Mouse (Mus musculus) lung, postnatal 0 days (tissue): ENCODE data around the gene Enpp3. TPM values are rescaled to one million over a fixed set of nuclear protein-coding genes. Genes with fewer than 3 reads are reported as not detected.

Experiments used
- ATAC-seq: fragments of 200-750 bp; cut with Nextera tagmentation; 2 replicates; pipeline ENCODE4 v1.8.0; 2017; ENCODE audit warnings: moderate library complexity
- DNase-seq: peaks from one replicate; pipeline ENCODE4 v3.0.0-alpha.2; 2016; ENCODE audit warnings: low spot score
- H3K27ac ChIP-seq: fragments of 300-500 bp; sonication (generic); 2 replicates; pipeline ENCODE4 v1.5.1; 2014; ENCODE audit warnings: antibody characterized with exemption, mild to moderate bottlenecking, low read length, mixed read lengths
- H3K27me3 ChIP-seq: fragments of 300-500 bp; sonication (generic); replicated peaks from 2 replicates; pipeline ENCODE4 v1.6.1; 2014; ENCODE audit warnings: low read length, mixed read lengths; ENCODE audit not compliant: insufficient read depth
- H3K36me3 ChIP-seq: fragments of 300-500 bp; sonication (generic); 2 replicates; pipeline ENCODE4 v1.6.1; 2014; ENCODE audit warnings: low read length, mixed read lengths; ENCODE audit not compliant: insufficient read depth
- H3K4me1 ChIP-seq: fragments of 300-500 bp; sonication (generic); 2 replicates; pipeline ENCODE4 v1.6.1; 2014; ENCODE audit warnings: antibody characterized with exemption, low read depth, low read length, mixed read lengths; ENCODE audit not compliant: insufficient read depth
- H3K4me2 ChIP-seq: fragments of 300-500 bp; sonication (generic); replicated peaks from 2 replicates; pipeline ENCODE4 v1.6.1; 2014; ENCODE audit warnings: low read depth, mild to moderate bottlenecking, low read length, moderate library complexity, mixed read lengths
- H3K4me3 ChIP-seq: fragments of 300-500 bp; sonication (generic); 2 replicates; pipeline ENCODE4 v1.5.1; 2014; ENCODE audit warnings: low read depth, low read length
- H3K9ac ChIP-seq: fragments of 300-500 bp; sonication (generic); replicated peaks from 2 replicates; pipeline ENCODE4 v1.6.1; 2014; ENCODE audit warnings: low read depth, mild to moderate bottlenecking
- H3K9me3 ChIP-seq: fragments of 300-500 bp; sonication (generic); 2 replicates; pipeline ENCODE4 v1.6.1; 2016; ENCODE audit warnings: low read length, mixed read lengths
- CTCF ChIP-seq: IDR thresholded peaks from 2 replicates; pipeline ENCODE4 v1.5.1; 2016; ENCODE audit warnings: antibody characterized with exemption, mild to moderate bottlenecking
- EP300 ChIP-seq: IDR thresholded peaks from 2 replicates; pipeline ENCODE4 v1.6.1; 2016; ENCODE audit warnings: antibody characterized with exemption, mild to moderate bottlenecking, control low read depth
- WGBS: fragments of 180-500 bp; shearing (Covaris S2); extraction: QIAGEN DNeasy Blood & Tissue Kit; methylation state at CpG from one replicate; pipeline ENCODE4 v1.1.7; 2014; 5-methylcytosine and 5-hydroxymethylcytosine counted together
- polyA plus RNA-seq: library from polyadenylated mRNA; unstranded; fragments of >200 nt; fragmentation: Nextera tagmentation; extraction: Ambion mirVana; gene quantifications from 2 replicates; pipeline ENCODE4 v1.2.1, GENCODE M21; 2015

Gene Enpp3
- polyA plus RNA-seq, 1 experiment from 2014 or later: 1.2 TPM

GRCm38 (mm10) chr10:24777916-24778642 lies 64.5 kb downstream of the Enpp3 start:
- Histone ChIP-seq H3K9ac (no peak overlapping the region), H3K27me3 (no peaks in the 10 kb centered on the region), H3K4me3 (no peak overlapping the region), H3K4me2 (peak overlapping the region; percentile 20; the same call in 1 of the 2 replicates), H3K27ac (no peak overlapping the region), H3K9me3 (no peaks in the 10 kb centered on the region), H3K4me1 (no peaks in the 10 kb centered on the region), H3K36me3 (no peaks in the 10 kb centered on the region)
- 65% methylated on average over 14 of the region's 14 CpGs for WGBS
- ATAC-seq: no peak
- TF ChIP-seq EP300: no peak
- TF ChIP-seq CTCF: no peak
- peak; percentile 35 for DNase-seq

- Histone ChIP-seq H3K27ac (no peak overlapping the region), H3K4me2 (no peak overlapping the region), H3K4me3 (no peak overlapping the region), H3K9ac (no peak overlapping the region), H3K27me3 (no peaks in the 10 kb centered on the region), H3K36me3 (no peaks in the 10 kb centered on the region), H3K9me3 (no peaks in the 10 kb centered on the region), H3K4me1 (no peaks in the 10 kb centered on the region)
- WGBS: 88% methylated on average over 7 of the region's 7 CpGs
- TF ChIP-seq CTCF: no peak
- no peak for TF ChIP-seq EP300
- ATAC-seq (no peak), DNase-seq (no peak)
Observed at GRCm38 (mm10) chr10:24769496-24769895, 73.1 kb downstream of the Enpp3 start.

- H3K4me2 ChIP-seq: no peak overlapping the region
- H3K27me3 ChIP-seq: no peaks in the 10 kb centered on the region
- H3K9ac ChIP-seq: no peak overlapping the region
- no peak overlapping the region for H3K4me3 ChIP-seq
- H3K27ac ChIP-seq: no peak overlapping the region
- H3K9me3 ChIP-seq: no peaks in the 10 kb centered on the region
- 81% methylated on average over 11 of the region's 11 CpGs for WGBS
- no peak for ATAC-seq
- no peaks in the 10 kb centered on the region for H3K36me3 ChIP-seq
- DNase-seq: no peak
- no peaks in the 10 kb centered on the region for H3K4me1 ChIP-seq
- TF ChIP-seq CTCF: no peak
- TF ChIP-seq EP300: no peak
Observed at GRCm38 (mm10) chr10:24767695-24768094, 74.9 kb downstream of the Enpp3 start.

- H3K9me3 ChIP-seq: no peaks in the 10 kb centered on the region
- WGBS: 71% methylated on average over 1 of the region's 1 CpGs
- no peak overlapping the region for H3K9ac ChIP-seq
- TF ChIP-seq EP300 (no peak), CTCF (no peak)
- no peak overlapping the region for H3K27ac ChIP-seq
- H3K4me3 ChIP-seq: no peak overlapping the region
- ATAC-seq (no peak), DNase-seq (no peak)
- H3K4me1 ChIP-seq: no peaks in the 10 kb centered on the region
- H3K4me2 ChIP-seq: no peak overlapping the region
- H3K36me3 ChIP-seq: no peaks in the 10 kb centered on the region
- H3K27me3 ChIP-seq: no peaks in the 10 kb centered on the region
Observed at GRCm38 (mm10) chr10:24766061-24766460, 76.6 kb downstream of the Enpp3 start.

GRCm38 (mm10) chr10:24765151-24765755 lies 77.4 kb downstream of the Enpp3 start:
- TF ChIP-seq CTCF: no peak
- TF ChIP-seq EP300: no peak
- WGBS: 56% methylated on average over 6 of the region's 6 CpGs
- no peak for DNase-seq
- H3K9ac ChIP-seq: no peak overlapping the region
- H3K27ac ChIP-seq: no peak overlapping the region
- H3K9me3 ChIP-seq: no peaks in the 10 kb centered on the region
- no peak overlapping the region for H3K4me3 ChIP-seq
- H3K4me2 ChIP-seq: no peak overlapping the region
- H3K4me1 ChIP-seq: no peaks in the 10 kb centered on the region
- no peaks in the 10 kb centered on the region for H3K36me3 ChIP-seq
- ATAC-seq: no peak
- no peaks in the 10 kb centered on the region for H3K27me3 ChIP-seq

GRCm38 (mm10) chr10:24764640-24765039 lies 78.0 kb downstream of the Enpp3 start:
- H3K9me3 ChIP-seq: no peaks in the 10 kb centered on the region
- no peak for ATAC-seq

More at GRCm38 (mm10) chr10:24764640-24765039, 78.0 kb downstream of the Enpp3 start:
- Histone ChIP-seq H3K27ac (no peak overlapping the region), H3K4me3 (no peak overlapping the region), H3K36me3 (no peaks in the 10 kb centered on the region), H3K4me2 (no peak overlapping the region), H3K9ac (no peak overlapping the region), H3K27me3 (no peaks in the 10 kb centered on the region), H3K4me1 (no peaks in the 10 kb centered on the region)
- DNase-seq: no peak
- WGBS: 75% methylated on average over 3 of the region's 3 CpGs
- TF ChIP-seq EP300 (no peak), CTCF (no peak)
